Mouse (Mus musculus) ovary, adult 18-20 months (tissue): Measurements from ENCODE around the gene Endou.

Experiments
- DNase-seq: peaks from one replicate; pipeline ENCODE4 v3.0.0; 2022; ENCODE audit warnings: low spot score, mixed read lengths

The Endou gene

GRCm38 (mm10) chr15:97727520-97727919, 3.6 kb downstream of the Endou start:
- no peak for DNase-seq

GRCm38 (mm10) chr15:97727048-97727447, 4.1 kb downstream of the Endou start:
- peak; percentile 20 for DNase-seq

GRCm38 (mm10) chr15:97726310-97726709, 4.8 kb downstream of the Endou start:
- DNase-seq = no peak

GRCm38 (mm10) chr15:97725198-97725785, 5.8 kb downstream of the Endou start:
- DNase-seq = peak; percentile 53

GRCm38 (mm10) chr15:97724346-97725197, 6.6 kb downstream of the Endou start:
- no peak for DNase-seq

GRCm38 (mm10) chr15:97723536-97724345, 7.4 kb downstream of the Endou start:
- DNase-seq = no peak

- DNase-seq = no peak
Observed at GRCm38 (mm10) chr15:97721008-97721701, 10.0 kb downstream of the Endou start.

GRCm38 (mm10) chr15:97720026-97720675, 11.0 kb downstream of the Endou start:
- no peak for DNase-seq

GRCm38 (mm10) chr15:97719494-97719893, 11.6 kb downstream of the Endou start:
- no peak for DNase-seq

GRCm38 (mm10) chr15:97718535-97719155, 12.5 kb downstream of the Endou start:
- no peak for DNase-seq

GRCm38 (mm10) chr15:97717861-97718534, 13.1 kb downstream of the Endou start:
- DNase-seq = no peak

GRCm38 (mm10) chr15:97716782-97717181, 14.4 kb downstream of the Endou start:
- DNase-seq = no peak

- no peak for DNase-seq
Observed at GRCm38 (mm10) chr15:97715734-97716133, 15.4 kb downstream of the Endou start.

GRCm38 (mm10) chr15:97715083-97715482, 16.1 kb downstream of the Endou start:
- DNase-seq = no peak

- no peak for DNase-seq
Observed at GRCm38 (mm10) chr15:97712546-97712945, 18.6 kb downstream of the Endou start.

- no peak for DNase-seq
Observed at GRCm38 (mm10) chr15:97710906-97711305, 20.2 kb downstream of the Endou start.

- peak; percentile 73 for DNase-seq
Observed at GRCm38 (mm10) chr15:97705211-97706050, 25.7 kb downstream of the Endou start, which contains the start of gene Rpap3. Gene Rpap3 (minus strand): TSS chr15:97705825.

GRCm38 (mm10) chr15:97696616-97697015, 34.5 kb downstream of the Endou start:
- DNase-seq = no peak

GRCm38 (mm10) chr15:97693411-97693810, 37.7 kb downstream of the Endou start:
- DNase-seq = peak; percentile 41
